Mouse (Mus musculus) megakaryocyte, embryonic 14.5 days (primary cell): ENCODE measurements around the gene Irs3. TPM values are rescaled to one million over a fixed set of nuclear protein-coding genes. Genes with fewer than 3 reads are reported as not detected.

ENCODE experiments used
- H3K27me3 ChIP-seq: replicated peaks from 2 replicates; pipeline ENCODE3; 2012; ENCODE audit warnings: inconsistent platforms
- H3K36me3 ChIP-seq: replicated peaks from 2 replicates; pipeline ENCODE3; 2012; ENCODE audit warnings: low read length, inconsistent platforms, mixed read lengths
- H3K4me1 ChIP-seq: 2 replicates; pipeline ENCODE4 v1.6.1; 2012; ENCODE audit warnings: inconsistent platforms
- H3K4me3 ChIP-seq: replicated peaks from 2 replicates; pipeline ENCODE3; 2012; ENCODE audit warnings: moderate library complexity, mild to moderate bottlenecking, inconsistent platforms
- H3K9me3 ChIP-seq: 2 replicates; pipeline ENCODE4 v1.6.1; 2012; ENCODE audit warnings: inconsistent platforms
- FLI1 ChIP-seq: IDR thresholded peaks from 2 replicates; pipeline ENCODE4 v1.6.1; 2012; ENCODE audit warnings: low read length, inconsistent platforms, mixed read lengths
- GATA1 ChIP-seq: IDR thresholded peaks from 3 replicates; pipeline ENCODE4 v1.6.1; 2012; ENCODE audit warnings: mixed read lengths, low read length, inconsistent platforms, borderline replicate concordance
- polyA plus RNA-seq: library from polyadenylated mRNA; stranded (reverse); fragments of >175 nt; gene quantifications from 2 replicates; pipeline ENCODE4 v1.2.3, GENCODE M21; 2012; ENCODE audit warnings: low replicate concordance; ENCODE audit not compliant: insufficient read depth

Irs3 gene
- polyA plus RNA-seq, 1 experiment, result not detected

DNA sequence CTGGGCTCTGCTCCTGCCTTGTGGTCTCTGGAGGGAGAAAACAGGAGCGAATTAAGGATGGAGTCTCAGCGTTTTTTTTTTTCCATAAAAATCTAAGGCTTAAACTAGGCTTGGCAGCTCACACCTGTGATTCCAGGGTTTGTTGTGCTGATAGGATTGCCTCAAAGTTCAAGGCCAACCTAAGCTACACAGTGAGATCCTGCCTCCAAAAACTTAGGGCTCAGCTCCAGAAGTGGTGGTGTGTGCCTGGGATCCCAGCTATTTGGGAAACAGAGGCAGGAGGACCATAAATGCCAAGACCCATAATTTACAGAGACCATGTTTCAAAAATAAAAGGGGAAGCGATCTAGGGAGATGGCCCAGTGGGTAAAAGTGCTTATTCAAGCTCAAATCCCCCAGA, 36.2 kb downstream of the Irs3 start:
- Histone ChIP-seq H3K4me1 (peaks cover 45% of the 10 kb centered on the region), H3K4me3 (no peak overlapping the region), H3K9me3 (no peaks in the 10 kb centered on the region), H3K27me3 (peaks cover 5% of the 10 kb centered on the region), H3K36me3 (peaks cover 41% of the 10 kb centered on the region)
- TF ChIP-seq GATA1 (no peak), FLI1 (no peak)

DNA sequence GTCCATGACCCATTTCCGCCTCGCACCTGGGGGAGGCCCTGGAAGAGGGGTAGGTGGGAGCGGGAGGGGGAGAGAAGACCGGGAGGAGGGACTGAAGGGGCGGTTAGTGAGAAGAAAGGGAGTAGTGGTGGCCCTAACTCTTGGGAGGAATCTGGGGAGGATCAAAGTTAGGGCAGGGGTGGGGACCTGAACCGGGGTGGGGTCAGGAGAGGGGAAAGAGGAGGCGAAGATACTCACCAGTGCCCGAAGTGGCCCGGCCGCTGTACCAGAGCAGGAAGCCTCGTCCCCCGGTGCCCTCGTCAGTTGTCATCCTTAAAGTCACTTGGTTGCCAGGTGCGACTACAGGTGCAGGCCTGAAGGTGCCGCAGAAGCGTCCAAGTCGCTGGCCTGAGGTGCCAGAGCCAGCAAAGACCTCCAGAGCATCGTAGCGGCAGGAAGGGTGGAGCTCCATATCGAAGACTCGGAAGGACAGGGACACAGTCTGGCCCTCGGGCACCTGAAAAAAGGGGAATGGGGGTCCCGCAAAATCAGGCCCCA, 36.8 kb downstream of the Irs3 start:
- TF ChIP-seq GATA1 (no peak), FLI1 (no peak)
- Histone ChIP-seq H3K27me3 (peaks cover 5% of the 10 kb centered on the region), H3K9me3 (no peaks in the 10 kb centered on the region), H3K4me3 (no peak overlapping the region), H3K4me1 (peaks cover 48% of the 10 kb centered on the region), H3K36me3 (peaks cover 46% of the 10 kb centered on the region)

DNA sequence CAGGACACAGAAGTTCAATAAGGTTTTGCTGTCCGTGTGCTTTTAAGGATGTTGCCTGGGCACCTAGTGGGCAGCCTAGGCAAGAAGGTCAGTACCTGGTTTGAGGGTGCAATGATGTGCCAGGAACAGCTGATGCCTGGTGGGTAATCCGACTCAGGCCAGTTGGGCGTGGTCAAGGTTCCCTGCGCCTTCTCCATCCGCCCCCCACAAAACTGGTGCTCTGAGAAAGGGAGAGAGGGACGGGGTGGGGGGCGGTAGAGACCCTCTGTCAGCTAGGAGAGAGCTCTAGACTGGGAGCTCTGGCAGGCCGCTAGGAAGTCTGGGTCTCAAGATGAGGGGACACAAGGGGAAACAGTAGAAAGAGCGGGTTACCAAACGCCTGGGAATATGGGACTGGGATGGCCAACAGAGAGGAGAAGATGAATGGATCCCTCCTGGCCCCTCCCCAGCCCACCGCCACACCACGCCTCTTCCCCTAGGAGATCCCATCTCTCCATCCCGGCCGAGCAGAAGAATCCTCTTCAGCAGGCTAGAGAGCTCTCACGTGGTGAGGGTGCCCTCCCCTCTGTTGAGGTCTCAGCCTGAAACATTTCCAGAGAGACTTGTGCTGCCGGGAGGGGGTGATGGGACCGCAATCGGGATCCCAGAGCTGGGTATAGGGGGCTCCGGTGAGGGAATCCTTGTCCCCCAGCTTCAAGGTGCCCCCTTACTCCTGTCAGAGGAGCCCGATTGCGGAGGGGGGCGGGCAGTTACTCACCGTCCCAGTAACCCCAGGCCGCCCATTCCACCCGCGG, 37.5 kb downstream of the Irs3 start:
- H3K4me1 ChIP-seq, result peaks cover 48% of the 10 kb centered on the region

DNA sequence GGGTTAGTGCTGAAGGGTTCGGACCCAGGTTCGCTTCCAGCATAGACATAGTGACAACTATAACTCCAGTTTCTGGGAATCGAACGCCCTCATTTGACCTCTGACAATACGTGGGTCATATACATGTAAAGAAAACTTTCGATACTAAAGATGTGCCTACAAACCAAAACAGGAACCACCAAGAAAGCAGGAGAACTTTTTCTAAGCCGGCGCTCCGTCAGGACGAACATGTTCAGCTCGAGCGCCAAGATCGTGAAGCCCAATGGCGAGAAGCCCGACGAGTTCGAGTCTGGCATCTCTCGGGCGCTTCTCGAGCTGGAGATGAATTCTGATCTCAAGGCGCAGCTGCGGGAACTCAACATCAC, 44.2 kb downstream of the Irs3 start:
- peaks cover 78% of the 10 kb centered on the region for H3K4me1 ChIP-seq
- H3K4me3 ChIP-seq, result peak overlapping the region; percentile 96
- peaks cover 29% of the 10 kb centered on the region for H3K36me3 ChIP-seq
- no peaks in the 10 kb centered on the region for H3K9me3 ChIP-seq
- TF ChIP-seq FLI1 (no peak), GATA1 (no peak)
- H3K27me3 ChIP-seq, result no peaks in the 10 kb centered on the region

More for the DNA sequence above, 37.5 kb downstream of the Irs3 start:
- TF ChIP-seq FLI1, result no peak
- no peak for TF ChIP-seq GATA1
- no peak overlapping the region for H3K4me3 ChIP-seq
- no peaks in the 10 kb centered on the region for H3K9me3 ChIP-seq
- H3K36me3 ChIP-seq, result peaks cover 41% of the 10 kb centered on the region
- H3K27me3 ChIP-seq, result peaks cover 4% of the 10 kb centered on the region

DNA sequence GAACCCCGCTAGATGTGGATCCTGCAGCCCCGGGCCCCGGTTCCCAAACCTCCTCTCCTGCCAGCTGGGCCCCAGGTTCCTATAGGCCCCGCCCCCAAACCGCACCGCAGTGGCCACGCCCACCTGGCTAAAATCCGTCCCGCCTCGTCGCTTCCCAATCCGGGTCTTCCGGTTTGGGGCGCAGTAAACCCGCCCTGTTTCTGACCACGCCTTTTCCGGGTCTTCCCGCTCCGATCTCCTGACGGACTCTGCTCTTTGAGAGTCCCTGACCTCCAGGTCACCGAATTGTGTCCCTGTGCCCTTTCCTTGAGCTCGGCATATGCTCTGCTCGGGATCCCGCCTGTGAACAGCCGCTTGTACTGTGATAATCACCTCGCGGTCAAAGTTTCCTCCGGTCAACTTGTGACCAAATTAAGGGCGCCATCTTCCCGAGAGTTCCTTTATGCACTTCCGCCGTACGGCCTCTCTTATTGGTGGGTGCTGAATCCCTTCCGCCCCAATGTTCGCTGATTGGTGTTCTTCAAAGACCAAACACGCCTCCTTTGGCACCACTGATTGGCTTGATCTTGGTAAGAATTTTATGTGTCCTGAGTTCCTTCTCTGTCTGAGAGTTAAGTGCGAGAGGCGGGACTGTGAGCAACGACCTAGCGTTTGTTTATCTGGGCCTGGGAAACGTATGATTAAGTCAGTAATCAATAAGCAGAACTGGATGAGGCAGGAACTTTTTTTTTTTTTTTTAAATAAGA, 44.7 kb downstream of the Irs3 start, which contains the start of gene Mospd3:
Gene Mospd3, minus strand, starts transcription at position 440 of the 746 bp plus-strand sequence.
- Histone ChIP-seq H3K4me3 (peak within 1 kb of the TSS; percentile 96), H3K36me3 (peaks cover 24% of the 10 kb centered on the region), H3K9me3 (no peaks in the 10 kb centered on the region), H3K27me3 (no peaks in the 10 kb centered on the region), H3K4me1 (peaks cover 75% of the 10 kb centered on the region)
- no peak for TF ChIP-seq GATA1
- TF ChIP-seq FLI1, result peak; percentile 69; the same call in 1 of the 2 replicates

DNA sequence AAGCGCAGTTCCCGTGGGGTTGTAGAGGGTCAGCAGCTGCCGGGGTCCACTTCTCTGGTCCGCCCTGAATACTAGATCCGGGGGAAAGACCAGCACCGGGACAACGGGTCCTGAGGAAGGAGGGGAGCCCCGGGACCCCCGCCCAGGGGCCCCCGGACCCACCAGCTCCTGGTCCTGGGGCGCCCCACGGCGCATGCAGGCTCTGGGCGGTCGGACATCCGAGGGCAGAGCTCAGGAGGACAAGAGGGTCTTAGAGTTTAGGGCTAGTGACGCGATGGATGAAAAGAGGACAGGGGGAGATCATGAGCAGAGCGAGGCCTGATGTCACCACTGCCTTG, 45.3 kb downstream of the Irs3 start:
- H3K4me3 ChIP-seq, result peak overlapping the region; percentile 96
- H3K9me3 ChIP-seq, result no peaks in the 10 kb centered on the region
- H3K4me1 ChIP-seq, result peaks cover 73% of the 10 kb centered on the region
- H3K27me3 ChIP-seq, result no peaks in the 10 kb centered on the region
- peaks cover 20% of the 10 kb centered on the region for H3K36me3 ChIP-seq
- TF ChIP-seq FLI1 (no peak), GATA1 (no peak)

DNA sequence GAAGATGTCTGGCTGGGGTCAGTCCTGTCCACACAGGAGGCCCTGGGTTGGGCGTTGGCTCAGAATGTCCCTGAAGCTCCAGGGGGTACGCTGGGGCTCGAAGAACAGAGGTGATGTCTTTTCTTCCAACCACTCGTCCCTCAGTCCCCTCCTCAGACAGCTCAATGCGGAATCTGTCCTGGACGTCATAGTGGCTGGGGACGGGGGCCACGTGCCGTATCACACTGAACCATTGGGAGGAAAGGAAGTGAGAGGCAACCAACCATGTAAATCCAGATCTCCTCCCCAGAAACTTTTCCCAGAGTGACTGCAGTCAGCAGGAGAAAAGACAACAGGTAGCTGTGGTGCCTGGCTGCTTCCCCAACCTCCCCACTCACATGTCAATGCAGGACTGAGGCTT, 45.9 kb downstream of the Irs3 start:
- Histone ChIP-seq H3K9me3 (no peaks in the 10 kb centered on the region), H3K36me3 (peaks cover 19% of the 10 kb centered on the region), H3K4me1 (peaks cover 69% of the 10 kb centered on the region), H3K27me3 (no peaks in the 10 kb centered on the region), H3K4me3 (peak overlapping the region; percentile 96)
- TF ChIP-seq GATA1, result no peak
- no peak for TF ChIP-seq FLI1

DNA sequence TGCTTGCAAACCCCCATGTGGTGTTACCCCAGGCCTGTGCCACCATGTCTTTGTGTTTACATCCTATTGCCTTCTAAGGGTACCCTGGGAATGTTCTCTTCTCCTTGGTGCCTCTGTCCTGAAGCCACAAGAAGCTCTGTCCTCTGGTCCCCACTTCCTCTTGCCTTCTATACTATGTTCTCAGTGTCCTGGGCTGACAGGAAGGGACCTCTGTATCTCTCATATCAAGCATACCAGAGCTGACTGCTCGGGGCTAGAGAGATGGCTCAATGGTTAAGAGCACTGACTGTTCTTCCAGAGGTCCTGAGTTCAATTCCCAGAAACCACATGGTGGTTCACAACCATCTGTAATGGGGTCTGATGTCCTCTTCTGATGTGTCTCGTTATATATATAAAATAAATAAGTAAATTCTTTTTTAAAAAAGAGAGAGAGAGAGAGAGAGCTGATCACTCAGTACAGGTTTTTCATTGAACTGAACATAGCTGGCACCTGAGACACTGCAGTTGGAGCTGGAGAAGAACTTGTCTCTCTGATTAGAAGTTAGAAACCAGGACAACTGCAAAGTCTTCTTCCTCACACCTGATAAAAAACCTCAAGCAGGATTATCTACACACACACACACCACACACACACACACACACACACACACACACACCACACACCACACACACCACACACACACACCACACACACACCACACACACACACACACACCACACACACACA, 47.3 kb downstream of the Irs3 start:
- H3K4me3 ChIP-seq, result peak overlapping the region; percentile 62
- no peaks in the 10 kb centered on the region for H3K27me3 ChIP-seq
- TF ChIP-seq FLI1, result no peak
- no peak for TF ChIP-seq GATA1
- H3K4me1 ChIP-seq, result peaks cover 63% of the 10 kb centered on the region
- peaks cover 16% of the 10 kb centered on the region for H3K36me3 ChIP-seq
- no peaks in the 10 kb centered on the region for H3K9me3 ChIP-seq

DNA sequence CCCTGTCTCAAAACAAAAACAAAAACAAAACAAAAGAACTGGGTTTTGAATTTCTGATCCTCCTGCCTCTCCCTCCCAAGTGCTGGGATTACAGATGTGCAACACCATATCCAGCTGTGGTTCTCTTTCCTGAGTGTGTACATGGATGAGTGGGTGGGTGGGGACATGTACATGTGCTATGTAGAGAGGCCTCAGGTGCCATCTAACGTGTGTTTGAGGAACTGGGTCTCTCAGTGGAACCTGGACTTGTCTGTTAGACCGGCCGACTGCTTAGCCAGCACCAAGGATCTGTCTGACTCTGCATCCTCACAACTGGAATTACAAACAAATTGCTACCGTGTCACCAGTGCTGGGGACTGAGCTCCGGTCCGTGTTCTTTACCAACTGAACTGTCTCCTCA, 47.9 kb downstream of the Irs3 start:
- H3K4me1 ChIP-seq, result peaks cover 56% of the 10 kb centered on the region
- TF ChIP-seq GATA1 (no peak), FLI1 (no peak)
- no peaks in the 10 kb centered on the region for H3K27me3 ChIP-seq
- no peaks in the 10 kb centered on the region for H3K9me3 ChIP-seq
- H3K4me3 ChIP-seq, result peak overlapping the region; percentile 62
- peaks cover 16% of the 10 kb centered on the region for H3K36me3 ChIP-seq
